Mouse (Mus musculus) monocyte, adult 5-6 weeks (primary cell): ENCODE results near the gene Whrn. TPM values are rescaled to one million over a fixed set of nuclear protein-coding genes. Genes with fewer than 3 reads are reported as not detected.

ENCODE experiments used
- ATAC-seq: fragments of 153-309, 156-312 bp; replicated peaks from 2 replicates; pipeline ENCODE4 v1.8.0; 2017; ENCODE audit warnings: mild to moderate bottlenecking; ENCODE audit not compliant: low TSS enrichment, insufficient number of reproducible peaks, severe bottlenecking, poor library complexity, low FRiP score
- total RNA-seq: library from RNA; stranded (forward); fragments of 200-1000, 200-491, 200-594 nt; gene quantifications from 3 replicates; pipeline ENCODE4 v1.2.3, GENCODE M21; 2017

The Whrn gene
- total RNA-seq, 1 experiment from 2014 or later = 3.2 TPM

GRCm38 (mm10) chr4:63417318-63417957, 78.4 kb downstream of the Whrn start:
- peak; percentile 62; the same call in 1 of the 2 replicates for ATAC-seq

- no peak for ATAC-seq
These were observed 80.8 kb downstream of the Whrn start for GRCm38 (mm10) chr4:63414951-63415350.

GRCm38 (mm10) chr4:63411222-63411621, 84.6 kb downstream of the Whrn start:
- no peak for ATAC-seq

- ATAC-seq = peak; percentile 79
These were observed 85.2 kb downstream of the Whrn start for GRCm38 (mm10) chr4:63410583-63410934.

- peak; percentile 18 for ATAC-seq
These were observed 85.7 kb downstream of the Whrn start for GRCm38 (mm10) chr4:63409908-63410582.

GRCm38 (mm10) chr4:63409317-63409907, 86.4 kb downstream of the Whrn start:
- ATAC-seq = no peak

- ATAC-seq = peak; percentile 33
These were observed 87.1 kb downstream of the Whrn start for GRCm38 (mm10) chr4:63408649-63409048.

GRCm38 (mm10) chr4:63408247-63408646, 87.5 kb downstream of the Whrn start:
- ATAC-seq = no peak

- ATAC-seq = no peak
These were observed 90.1 kb downstream of the Whrn start for GRCm38 (mm10) chr4:63405683-63406082.

GRCm38 (mm10) chr4:63405051-63405450, 90.7 kb downstream of the Whrn start:
- no peak for ATAC-seq

- 0 out of 2 replicates have a peak, but pooled peaks have one; percentile 4 for ATAC-seq
These were observed 91.6 kb downstream of the Whrn start for GRCm38 (mm10) chr4:63404205-63404604.

- peak; percentile 16 for ATAC-seq
These were observed 92.5 kb downstream of the Whrn start, which contains the start of gene Akna for GRCm38 (mm10) chr4:63403040-63403959. TSS of gene Akna (minus strand) at chr4:63403354.

GRCm38 (mm10) chr4:63402558-63402957, 93.2 kb downstream of the Whrn start:
- ATAC-seq = no peak

GRCm38 (mm10) chr4:63402056-63402455, 93.7 kb downstream of the Whrn start:
- no peak for ATAC-seq

GRCm38 (mm10) chr4:63401620-63402019, 94.2 kb downstream of the Whrn start:
- ATAC-seq = 0 out of 2 replicates have a peak, but pooled peaks have one; percentile 5

GRCm38 (mm10) chr4:63400541-63401306, 95.1 kb downstream of the Whrn start:
- ATAC-seq = peak; percentile 16

GRCm38 (mm10) chr4:63399691-63400270, 96.0 kb downstream of the Whrn start:
- no peak for ATAC-seq
